Mouse (Mus musculus) hindbrain, embryonic 14.5 days (tissue): ENCODE measurements around the gene Rlim. TPM values are rescaled to one million over a fixed set of nuclear protein-coding genes. Genes with fewer than 3 reads are reported as not detected.

Source experiments
- ATAC-seq: fragments of 200-750 bp; cut with Nextera tagmentation; 2 replicates; pipeline ENCODE4 v1.8.0; 2017; ENCODE audit warnings: moderate number of reproducible peaks, mild to moderate bottlenecking, moderate TSS enrichment, moderate library complexity; ENCODE audit not compliant: low FRiP score
- DNase-seq: peaks from one replicate; pipeline ENCODE4 v3.0.0-alpha.2; 2015; ENCODE audit warnings: low spot score
- H3K27ac ChIP-seq: fragments of 300-500 bp; sonication (generic); 2 replicates; pipeline ENCODE4 v1.5.1; 2014; ENCODE audit warnings: mild to moderate bottlenecking, moderate library complexity
- H3K27me3 ChIP-seq: fragments of 300-500 bp; sonication (generic); 2 replicates; pipeline ENCODE4 v1.6.1; 2014; ENCODE audit warnings: mild to moderate bottlenecking, low read length, mixed read lengths; ENCODE audit not compliant: control insufficient read depth, insufficient read depth
- H3K36me3 ChIP-seq: fragments of 300-500 bp; sonication (generic); replicated peaks from 2 replicates; pipeline ENCODE4 v1.6.1; 2014; ENCODE audit not compliant: control insufficient read depth, insufficient read depth
- H3K4me1 ChIP-seq: fragments of 300-500 bp; sonication (generic); replicated peaks from 2 replicates; pipeline ENCODE4 v1.6.1; 2014; ENCODE audit warnings: antibody characterized with exemption, low read length, mixed read lengths; ENCODE audit not compliant: control insufficient read depth, insufficient read depth
- H3K4me2 ChIP-seq: fragments of 300-500 bp; sonication (generic); replicated peaks from 2 replicates; pipeline ENCODE4 v1.6.1; 2014; ENCODE audit warnings: mild to moderate bottlenecking, moderate library complexity
- H3K4me3 ChIP-seq: fragments of 300-500 bp; sonication (generic); replicated peaks from 2 replicates; pipeline ENCODE4 v1.5.1; 2014; ENCODE audit warnings: mild to moderate bottlenecking, low read length
- H3K9ac ChIP-seq: fragments of 300-500 bp; sonication (generic); 2 replicates; pipeline ENCODE4 v1.6.1; 2014
- H3K9me3 ChIP-seq: fragments of 300-500 bp; sonication (generic); 2 replicates; pipeline ENCODE4 v1.6.1; 2016; ENCODE audit warnings: low read length; ENCODE audit not compliant: control insufficient read depth
- WGBS: fragments of 180-500 bp; shearing (Covaris S2); extraction: QIAGEN DNeasy Blood & Tissue Kit; methylation state at CpG from one replicate; pipeline ENCODE4 v1.1.7; 2014; 5-methylcytosine and 5-hydroxymethylcytosine counted together
- polyA plus RNA-seq: library from polyadenylated mRNA; unstranded; fragments of >200 nt; fragmentation: Nextera tagmentation; extraction: Ambion mirVana; gene quantifications from 2 replicates; pipeline ENCODE4 v1.2.1, GENCODE M21; 2014

Gene Rlim
- polyA plus RNA-seq, 1 experiment from 2014 or later = 32.2 TPM

- no peak overlapping the region for H3K27ac ChIP-seq
- H3K4me3 ChIP-seq = no peak overlapping the region
- H3K4me2 ChIP-seq = peak overlapping the region; percentile 17
- 23% methylated on average over 6 of the region's 6 CpGs for WGBS
- no peaks in the 10 kb centered on the region for H3K4me1 ChIP-seq
- no peaks in the 10 kb centered on the region for H3K36me3 ChIP-seq
- ATAC-seq = no peak
- H3K9ac ChIP-seq = peak overlapping the region; percentile 34; the same call in 1 of the 2 replicates
- H3K27me3 ChIP-seq = peaks cover 39% of the 10 kb centered on the region
- no peaks in the 10 kb centered on the region for H3K9me3 ChIP-seq
- no peak for DNase-seq
These were observed 5.1 kb upstream of the Rlim start for GRCm38 (mm10) chrX:103986159-103986558.

GRCm38 (mm10) chrX:103984992-103985391 is 3.9 kb upstream of the Rlim start:
- Histone ChIP-seq H3K4me1 (no peaks in the 10 kb centered on the region), H3K4me2 (no peak overlapping the region), H3K9ac (no peak overlapping the region), H3K9me3 (no peaks in the 10 kb centered on the region), H3K4me3 (no peak overlapping the region), H3K36me3 (no peaks in the 10 kb centered on the region), H3K27ac (no peak overlapping the region), H3K27me3 (peaks cover 38% of the 10 kb centered on the region)
- 28% methylated on average over 5 of the region's 5 CpGs for WGBS
- DNase-seq (no peak), ATAC-seq (no peak)

- Histone ChIP-seq H3K9ac (0 out of 2 replicates have a peak overlapping the region, but pooled peaks have one; percentile 40), H3K36me3 (peaks cover 8% of the 10 kb centered on the region; the same call in 1 of the 2 replicates), H3K4me1 (0 out of 2 replicates have a peak, but pooled peaks cover 3% of the 10 kb centered on the region), H3K4me2 (peak overlapping the region; percentile 65), H3K27me3 (peaks cover 16% of the 10 kb centered on the region), H3K27ac (peak overlapping the region; percentile 89), H3K9me3 (no peaks in the 10 kb centered on the region), H3K4me3 (peak overlapping the region; percentile 73; the same call in 1 of the 2 replicates)
- WGBS = 83% methylated on average over 10 of the region's 10 CpGs
- DNase-seq = no peak
- ATAC-seq = no peak
These were observed 722 bp upstream of the Rlim start for GRCm38 (mm10) chrX:103981806-103982205.

- H3K4me2 ChIP-seq = peak overlapping the region; percentile 65
- peak overlapping the region; percentile 73 for H3K4me3 ChIP-seq
- H3K27ac ChIP-seq = peak overlapping the region; percentile 87
- DNase-seq (no peak), ATAC-seq (peak; percentile 32; the same call in 1 of the 2 replicates)
- peaks cover 12% of the 10 kb centered on the region for H3K27me3 ChIP-seq
- no peaks in the 10 kb centered on the region for H3K9me3 ChIP-seq
- peak overlapping the region; percentile 84 for H3K9ac ChIP-seq
- H3K4me1 ChIP-seq = 0 out of 2 replicates have a peak, but pooled peaks cover 3% of the 10 kb centered on the region
- peaks cover 18% of the 10 kb centered on the region; the same call in 1 of the 2 replicates for H3K36me3 ChIP-seq
- 25% methylated on average over 46 of the region's 51 CpGs for WGBS
These were observed 405 bp downstream of the Rlim start for GRCm38 (mm10) chrX:103980590-103981168.

GRCm38 (mm10) chrX:103980036-103980435 is 1.0 kb downstream of the Rlim start:
- Histone ChIP-seq H3K27ac (peak overlapping the region; percentile 87), H3K9ac (peak overlapping the region; percentile 84), H3K9me3 (no peaks in the 10 kb centered on the region), H3K36me3 (peaks cover 22% of the 10 kb centered on the region; the same call in 1 of the 2 replicates), H3K4me2 (peak overlapping the region; percentile 65), H3K4me1 (0 out of 2 replicates have a peak, but pooled peaks cover 3% of the 10 kb centered on the region), H3K27me3 (peaks cover 10% of the 10 kb centered on the region; the same call in 1 of the 2 replicates), H3K4me3 (peak overlapping the region; percentile 73)
- 18% methylated on average over 12 of the region's 12 CpGs for WGBS
- DNase-seq = peak; percentile 36
- ATAC-seq = no peak

- no peaks in the 10 kb centered on the region for H3K9me3 ChIP-seq
- DNase-seq = no peak
- WGBS = 95% methylated on average over 3 of the region's 3 CpGs
- H3K4me1 ChIP-seq = no peaks in the 10 kb centered on the region
- ATAC-seq = no peak
- no peaks in the 10 kb centered on the region for H3K36me3 ChIP-seq
- peaks cover 42% of the 10 kb centered on the region for H3K27me3 ChIP-seq
- no peak overlapping the region for H3K27ac ChIP-seq
- H3K4me2 ChIP-seq = no peak overlapping the region
- no peak overlapping the region for H3K9ac ChIP-seq
- no peak overlapping the region for H3K4me3 ChIP-seq
These were observed 41.4 kb downstream of the Rlim start for GRCm38 (mm10) chrX:103939701-103940100.

GRCm38 (mm10) chrX:103937333-103937732 is 43.8 kb downstream of the Rlim start:
- H3K9me3 ChIP-seq = no peaks in the 10 kb centered on the region
- peaks cover 49% of the 10 kb centered on the region for H3K27me3 ChIP-seq
- no peaks in the 10 kb centered on the region for H3K4me1 ChIP-seq
- WGBS = 24% methylated on average over 3 of the region's 3 CpGs
- H3K9ac ChIP-seq = no peak overlapping the region
- no peaks in the 10 kb centered on the region for H3K36me3 ChIP-seq
- ATAC-seq (no peak), DNase-seq (peak; percentile 48)
- no peak overlapping the region for H3K4me2 ChIP-seq
- no peak overlapping the region for H3K27ac ChIP-seq
- H3K4me3 ChIP-seq = no peak overlapping the region

- Histone ChIP-seq H3K9ac (no peak overlapping the region), H3K9me3 (no peaks in the 10 kb centered on the region), H3K36me3 (no peaks in the 10 kb centered on the region), H3K4me3 (no peak overlapping the region), H3K4me1 (no peaks in the 10 kb centered on the region), H3K27ac (no peak overlapping the region), H3K27me3 (peaks cover 32% of the 10 kb centered on the region), H3K4me2 (no peak overlapping the region)
- ATAC-seq (no peak), DNase-seq (no peak)
- 54% methylated on average over 2 of the region's 2 CpGs for WGBS
These were observed 58.6 kb downstream of the Rlim start for GRCm38 (mm10) chrX:103922436-103922835.

- WGBS = 64% methylated on average over 5 of the region's 5 CpGs
- H3K9me3 ChIP-seq = no peaks in the 10 kb centered on the region
- H3K27me3 ChIP-seq = peaks cover 52% of the 10 kb centered on the region
- no peak overlapping the region for H3K4me2 ChIP-seq
- H3K4me1 ChIP-seq = no peaks in the 10 kb centered on the region
- no peaks in the 10 kb centered on the region for H3K36me3 ChIP-seq
- no peak overlapping the region for H3K4me3 ChIP-seq
- ATAC-seq = no peak
- H3K9ac ChIP-seq = no peak overlapping the region
- no peak overlapping the region for H3K27ac ChIP-seq
- DNase-seq = no peak
These were observed 62.1 kb downstream of the Rlim start for GRCm38 (mm10) chrX:103918954-103919353.
